Mouse (Mus musculus) G1E (cell line): ENCODE results near the gene Gm28051.

ENCODE experiments used
- CTCF ChIP-seq: IDR thresholded peaks from 2 replicates; pipeline ENCODE4 v1.5.1; 2012; ENCODE audit warnings: low read depth, low read length, inconsistent platforms, mixed read lengths
- GATA2 ChIP-seq: IDR thresholded peaks from 2 replicates; pipeline ENCODE4 v1.6.1; 2012; ENCODE audit warnings: low read depth, low read length, inconsistent platforms, borderline replicate concordance
- POLR2AphosphoS5 ChIP-seq: IDR thresholded peaks from 2 replicates; pipeline ENCODE4 v1.6.1; 2012; ENCODE audit warnings: low read depth, low read length, inconsistent platforms; ENCODE audit not compliant: insufficient replicate concordance

- TF ChIP-seq CTCF (no peak), GATA2 (no peak), POLR2AphosphoS5 (no peak)
Observed at GRCm38 (mm10) chr12:102689773-102690563, 67.6 kb downstream of the Gm28051 start.
